Mouse (Mus musculus): ENCODE measurements around the gene Slfn14. TPM values are rescaled to one million over a fixed set of nuclear protein-coding genes. Genes with fewer than 3 reads are reported as not detected.
"Not testable (repeated sequence)": the region's sequence is repeated elsewhere in the genome, so short reads cannot be mapped to it uniquely, and the experiment has no call there.

The Slfn14 gene
- polyA plus RNA-seq, 2 experiments from 2014 or later, result not detected

GRCm38 (mm10) chr11:83279691-83280090 lies 6.8 kb downstream of the Slfn14 start:
- ATAC-seq, result no peak

- ATAC-seq, result no peak
Measured at GRCm38 (mm10) chr11:83279024-83279423, 7.5 kb downstream of the Slfn14 start.

GRCm38 (mm10) chr11:83276251-83276650 lies 10.3 kb downstream of the Slfn14 start:
- ATAC-seq, result no peak

GRCm38 (mm10) chr11:83271951-83272843 lies 14.3 kb downstream of the Slfn14 start:
- peak; percentile 37 for ATAC-seq

GRCm38 (mm10) chr11:83271151-83271950 lies 15.2 kb downstream of the Slfn14 start:
- ATAC-seq, result peak; percentile 67

- ATAC-seq, result no peak
Measured at GRCm38 (mm10) chr11:83270842-83271150, 15.7 kb downstream of the Slfn14 start.

GRCm38 (mm10) chr11:83263146-83263545 lies 23.4 kb downstream of the Slfn14 start:
- peak; percentile 46 for ATAC-seq

- ATAC-seq, result no peak
Measured at GRCm38 (mm10) chr11:83262673-83263072, 23.9 kb downstream of the Slfn14 start.

GRCm38 (mm10) chr11:83257211-83257610 lies 29.3 kb downstream of the Slfn14 start:
- ATAC-seq, result not testable (repeated sequence)

- ATAC-seq, result no peak
Measured at GRCm38 (mm10) chr11:83239811-83240210, 46.7 kb downstream of the Slfn14 start.

- ATAC-seq, result no peak
Measured at GRCm38 (mm10) chr11:83238389-83238788, 48.1 kb downstream of the Slfn14 start.

GRCm38 (mm10) chr11:83237390-83237789 lies 49.1 kb downstream of the Slfn14 start:
- ATAC-seq, result not testable (repeated sequence)

- not testable (repeated sequence) for ATAC-seq
Measured at GRCm38 (mm10) chr11:83233621-83234020, 52.9 kb downstream of the Slfn14 start.

- peak; percentile 36 for ATAC-seq
Measured at GRCm38 (mm10) chr11:83230966-83231365, 55.6 kb downstream of the Slfn14 start.

- ATAC-seq, result no peak
Measured at GRCm38 (mm10) chr11:83227926-83228723, 58.4 kb downstream of the Slfn14 start.

- no peak for ATAC-seq
Measured at GRCm38 (mm10) chr11:83225371-83225960, 61.1 kb downstream of the Slfn14 start.

Other genes starting within 250 kb of the Slfn14 start
- 100 to 1,000 TPM; 893 to 932 TPM for gene Slfn2, start 221.6 kb downstream of the Slfn14 start, polyA plus RNA-seq (2017; shearing (Covaris generic))
- gene Slfn1, start 169.9 kb downstream of the Slfn14 start, polyA plus RNA-seq (2017; shearing (Covaris generic)), result 100 to 1,000 TPM; 280 to 284 TPM
- under 1 TPM; 0.19 to 0.44 TPM for gene Slfn4, start 111.5 kb downstream of the Slfn14 start, polyA plus RNA-seq (2017; shearing (Covaris generic))
- 1 to 10 TPM; 4.1 to 4.6 TPM for gene Slfn3, start 95.4 kb downstream of the Slfn14 start, polyA plus RNA-seq (2017; shearing (Covaris generic))
- 10 to 100 TPM; 51.1 to 58.1 TPM for gene Ap2b1, start 12.3 kb upstream of the Slfn14 start, polyA plus RNA-seq (2017; shearing (Covaris generic))
- gene Pex12, start 15.9 kb upstream of the Slfn14 start, polyA plus RNA-seq (2017; shearing (Covaris generic)), result 10 to 100 TPM; 12.2 to 16.4 TPM
- not detected for gene Rasl10b, start 122.4 kb upstream of the Slfn14 start, polyA plus RNA-seq (2017; shearing (Covaris generic))
- gene Gas2l2, start 142.7 kb upstream of the Slfn14 start, polyA plus RNA-seq (2017; shearing (Covaris generic)), result not detected
- gene 1700020L24Rik, start 151.0 kb upstream of the Slfn14 start, polyA plus RNA-seq (2017; shearing (Covaris generic)), result under 1 TPM; 0.71 to 0.92 TPM
- gene Mmp28, start 176.3 kb upstream of the Slfn14 start, polyA plus RNA-seq (2017; shearing (Covaris generic)), result not detected
- 10 to 100 TPM; 10.8 to 12.5 TPM for gene Taf15, start 186.4 kb upstream of the Slfn14 start, polyA plus RNA-seq (2017; shearing (Covaris generic))
- under 1 TPM; 0.25 to 0.46 TPM for gene Heatr9, start 235.4 kb upstream of the Slfn14 start, polyA plus RNA-seq (2017; shearing (Covaris generic))
- gene Ccl5, start 243.8 kb upstream of the Slfn14 start, polyA plus RNA-seq (2017; shearing (Covaris generic)), result 100 to 1,000 TPM; 462 to 551 TPM